Comparison of ENCODE assay signal across 9 mouse cellular contexts in the genomic region with DNA sequence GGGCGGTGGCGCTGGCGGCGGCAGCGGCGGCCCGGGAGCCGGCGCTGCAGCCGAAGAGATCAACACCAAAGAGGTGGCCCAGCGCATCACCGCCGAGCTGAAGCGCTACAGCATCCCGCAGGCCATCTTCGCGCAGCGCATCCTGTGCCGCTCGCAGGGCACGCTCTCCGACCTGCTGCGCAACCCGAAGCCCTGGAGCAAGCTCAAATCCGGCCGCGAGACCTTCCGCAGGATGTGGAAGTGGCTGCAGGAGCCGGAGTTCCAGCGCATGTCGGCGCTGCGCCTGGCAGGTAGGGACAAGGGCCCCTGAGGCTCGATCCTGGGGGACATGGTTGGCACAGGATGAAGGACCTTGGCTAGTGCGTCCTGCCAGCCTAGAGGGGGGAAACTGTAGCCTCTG. TPM values are rescaled to one million over a fixed set of nuclear protein-coding genes. Genes with fewer than 3 reads are reported as not detected.
A peak's percentile ranks its signal among the peaks of the same experiment; 100 is the strongest.
DNase-seq lines count a peak whose midpoint lies in the region; ATAC-seq and TF ChIP-seq lines count a peak whose summit lies in the region.
"Had no signal": no experiment of that assay in that cellular context is flagged by ENCODE, and none has a peak within 500 bp of the region (broad histone marks: within the 10 kb centered on the region; RNA-seq: fewer than 3 reads in every experiment).

No protein-coding gene starts in this region.

- DNase-seq in heart, adult 11 months = no peak
- no peak for DNase-seq in hindbrain, postnatal 0 days (ENCODE audit: low spot score)
- DNase-seq in midbrain, embryonic 14.5 days = no peak
- DNase-seq in adrenal gland, postnatal 4 days (ENCODE audit: low spot score in 2 of 2) = no peak
- no peak for DNase-seq in frontal cortex, postnatal 10 days (ENCODE audit: low spot score in 2 of 2)
- DNase-seq in left cerebral cortex, adult 9 months (ENCODE audit: low spot score in 2 of 2) = no peak

- H3K4me2 ChIP-seq in heart, embryonic 12.5 days = peak overlapping the region; percentile 83
- H3K4me2 ChIP-seq in hindbrain, postnatal 0 days (ENCODE audit: low read depth, low read length) = peak overlapping the region; percentile 56
- peak overlapping the region; percentile 59 for H3K4me2 ChIP-seq in midbrain, embryonic 14.5 days (ENCODE audit: low read length)

- H3K27me3 ChIP-seq in heart, embryonic 12.5 days (replicated peaks) = peaks cover 99% of the 10 kb centered on the region
- peaks cover 94% of the 10 kb centered on the region for H3K27me3 ChIP-seq in hindbrain, postnatal 0 days (ENCODE audit: insufficient read depth, low read length)
- peaks cover 98% of the 10 kb centered on the region for H3K27me3 ChIP-seq in midbrain, embryonic 14.5 days (ENCODE audit: control insufficient read depth, insufficient read depth, low read length)

- no peaks in the 10 kb centered on the region for H3K36me3 ChIP-seq in heart, embryonic 12.5 days
- no peaks in the 10 kb centered on the region for H3K36me3 ChIP-seq in hindbrain, postnatal 0 days (ENCODE audit: insufficient read depth, low read length)
- no peaks in the 10 kb centered on the region for H3K36me3 ChIP-seq in midbrain, embryonic 14.5 days (ENCODE audit: control insufficient read depth, insufficient read depth, low read length)

- under 1% methylated on average over 35 of the region's 35 CpGs for WGBS in heart, embryonic 12.5 days
- WGBS in hindbrain, postnatal 0 days = under 1% methylated on average over 25 of the region's 35 CpGs
- under 1% methylated on average over 35 of the region's 35 CpGs for WGBS in midbrain, embryonic 14.5 days

- peak overlapping the region; percentile 42 for H3K4me3 ChIP-seq in heart, embryonic 12.5 days
- 0 out of 2 replicates have a peak overlapping the region, but pooled peaks have one; percentile 1 for H3K4me3 ChIP-seq in brown adipose tissue, adult 24 weeks (ENCODE audit: insufficient read depth, low read depth, low read length)
- peak overlapping the region; percentile 34 for H3K4me3 ChIP-seq in hindbrain, postnatal 0 days (ENCODE audit: low read length)
- H3K4me3 ChIP-seq in midbrain, embryonic 14.5 days (replicated peaks; ENCODE audit: low read depth, low read length) = peak overlapping the region; percentile 35

- H3K9me3 ChIP-seq in heart, embryonic 12.5 days (replicated peaks) = no peaks in the 10 kb centered on the region
- no peaks in the 10 kb centered on the region for H3K9me3 ChIP-seq in hindbrain, postnatal 0 days (ENCODE audit: low read length)
- H3K9me3 ChIP-seq in midbrain, embryonic 14.5 days (ENCODE audit: control insufficient read depth, low read length) = no peaks in the 10 kb centered on the region

- no peak for TF ChIP-seq CTCF in hindbrain, postnatal 0 days (IDR thresholded peaks at IDR 0.05; ENCODE audit: low read depth)

- ATAC-seq in heart, embryonic 12.5 days (ENCODE audit: insufficient number of reproducible peaks, low FRiP score) = no peak
- no peak for ATAC-seq in hindbrain, postnatal 0 days
- no peak for ATAC-seq in midbrain, embryonic 14.5 days (ENCODE audit: low FRiP score, low TSS enrichment)

- no peak overlapping the region for H3K27ac ChIP-seq in heart, embryonic 12.5 days (ENCODE audit: poor library complexity, severe bottlenecking)
- H3K27ac ChIP-seq in brown adipose tissue, adult 24 weeks (replicated peaks; ENCODE audit: low read depth, low read length) = no peak overlapping the region
- H3K27ac ChIP-seq in hindbrain, postnatal 0 days = no peak overlapping the region
- H3K27ac ChIP-seq in midbrain, embryonic 14.5 days (replicated peaks; ENCODE audit: low read depth, low read length) = peak overlapping the region; percentile 63

- peaks cover 33% of the 10 kb centered on the region for H3K4me1 ChIP-seq in heart, embryonic 12.5 days (replicated peaks)
- H3K4me1 ChIP-seq in brown adipose tissue, adult 24 weeks (ENCODE audit: control insufficient read depth, insufficient read depth, insufficient read length, low read length) = no peaks in the 10 kb centered on the region; the same call in 1 of the 2 replicates
- peaks cover 12% of the 10 kb centered on the region; the same call in 1 of the 2 replicates for H3K4me1 ChIP-seq in hindbrain, postnatal 0 days (ENCODE audit: insufficient read depth, low read length)
- H3K4me1 ChIP-seq in midbrain, embryonic 14.5 days (ENCODE audit: control insufficient read depth, insufficient read depth, low read length) = peaks cover 8% of the 10 kb centered on the region

- H3K9ac ChIP-seq in heart, embryonic 12.5 days = 0 out of 2 replicates have a peak overlapping the region, but pooled peaks have one; percentile 36
- no peak overlapping the region for H3K9ac ChIP-seq in hindbrain, postnatal 0 days (replicated peaks; ENCODE audit: low read length)
- peak overlapping the region; percentile 43 for H3K9ac ChIP-seq in midbrain, embryonic 14.5 days (replicated peaks; ENCODE audit: low read length)

RNA-seq across cellular contexts. Expression of a gene that starts 1.3 kb away (rescaled TPM):
- not detected in 2 replicates for polyA plus RNA-seq in heart, embryonic 12.5 days (2016; fragmentation: Nextera tagmentation; extraction: Ambion mirVana)
- polyA plus RNA-seq in brown adipose tissue, adult 24 weeks (2012; ENCODE audit: insufficient read depth, insufficient read length, missing spikeins) = not detected in 2 replicates
- 2.5 and 5.0 TPM in 2 replicates for total RNA-seq in hindbrain, postnatal 0 days (2014; rRNA removed)
- polyA plus RNA-seq in hindbrain, postnatal 0 days (2015; fragmentation: Nextera tagmentation; extraction: Ambion mirVana) = 0.57 and 0.74 TPM in 2 replicates
- polyA plus RNA-seq in midbrain, embryonic 14.5 days (2014; fragmentation: Nextera tagmentation; extraction: Ambion mirVana) = 2.2 and 2.4 TPM in 2 replicates
- not detected for total RNA-seq in adrenal gland, postnatal 4 days (2021)
- polyA plus RNA-seq: gonadal fat pad, adult 2 months had no signal

RNA-seq across cellular contexts. Expression of a gene that starts 43.0 kb away (rescaled TPM):
- polyA plus RNA-seq in heart, embryonic 12.5 days (2016; fragmentation: Nextera tagmentation; extraction: Ambion mirVana) = 0.05 and 0.17 TPM in 2 replicates
- polyA plus RNA-seq in brown adipose tissue, adult 24 weeks (2012; ENCODE audit: insufficient read depth, insufficient read length, missing spikeins) = not detected in 2 replicates
- total RNA-seq in hindbrain, postnatal 0 days (2014; rRNA removed) = 0.61 and 1.1 TPM in 2 replicates
- 0.96 and 1.2 TPM in 2 replicates for polyA plus RNA-seq in hindbrain, postnatal 0 days (2015; fragmentation: Nextera tagmentation; extraction: Ambion mirVana)
- 0.76 and 0.78 TPM in 2 replicates for polyA plus RNA-seq in midbrain, embryonic 14.5 days (2014; fragmentation: Nextera tagmentation; extraction: Ambion mirVana)
- total RNA-seq in adrenal gland, postnatal 4 days (2021) = under 1 TPM; 0.50 to 0.82 TPM
